Mouse (Mus musculus) embryonic fibroblast, embryonic 13.5 days (primary cell): ENCODE data around the gene Zfp719. TPM values are rescaled to one million over a fixed set of nuclear protein-coding genes. Genes with fewer than 3 reads are reported as not detected.

Experiments used
- H3K27ac ChIP-seq: 2 replicates; pipeline ENCODE4 v1.5.1; 2012; ENCODE audit warnings: low read length, control low read depth, inconsistent platforms; ENCODE audit not compliant: insufficient read depth
- H3K4me1 ChIP-seq: 2 replicates; pipeline ENCODE4 v1.6.1; 2011; ENCODE audit warnings: low read length; ENCODE audit not compliant: control insufficient read depth, insufficient read depth
- H3K4me3 ChIP-seq: 2 replicates; pipeline ENCODE4 v1.5.1; 2011; ENCODE audit warnings: mild to moderate bottlenecking, control low read depth, low read length; ENCODE audit not compliant: insufficient read depth
- CTCF ChIP-seq: IDR thresholded peaks from 2 replicates; pipeline ENCODE4 v1.5.1; 2011; ENCODE audit warnings: mild to moderate bottlenecking, control low read depth, low read length, moderate library complexity, borderline replicate concordance; ENCODE audit not compliant: insufficient read depth
- POLR2A ChIP-seq: IDR thresholded peaks from 2 replicates; pipeline ENCODE4 v1.6.1; 2011; ENCODE audit warnings: low read depth, mild to moderate bottlenecking, control low read depth, low read length, moderate library complexity
- polyA plus RNA-seq: library from polyadenylated mRNA; stranded (reverse); fragments of >200 nt; gene quantifications from 2 replicates; pipeline ENCODE4 v1.2.4, GENCODE M21; 2011; ENCODE audit warnings: low read depth; ENCODE audit not compliant: missing spikeins, insufficient read length

The Zfp719 gene
- polyA plus RNA-seq, 1 experiment: 24.2 TPM

DNA sequence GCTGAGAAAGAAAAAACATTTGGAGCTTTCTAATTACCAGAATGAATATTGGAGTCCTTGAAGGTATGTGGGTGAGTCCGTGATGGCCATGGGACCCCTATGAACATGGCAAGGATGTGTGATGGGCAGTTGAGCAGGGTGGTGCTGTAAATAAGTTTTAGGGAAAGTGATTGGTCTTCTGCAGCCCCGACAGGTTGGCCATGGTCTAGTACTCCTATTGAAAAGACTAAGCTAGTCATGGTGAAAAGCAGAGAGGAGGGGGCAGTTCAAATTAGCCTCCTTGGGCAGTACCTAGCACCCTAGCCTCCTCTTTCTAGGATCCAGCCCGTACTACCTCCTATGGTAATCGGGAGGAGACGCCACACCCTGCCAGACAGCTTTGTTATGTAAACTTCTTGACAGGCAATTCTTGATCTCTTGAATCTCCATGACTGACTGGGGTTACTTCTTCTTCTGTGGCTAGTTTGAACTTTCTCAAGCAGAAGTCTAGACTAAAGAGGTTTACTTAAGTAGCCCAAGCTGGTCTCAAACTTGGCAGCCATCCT is 28.4 kb downstream of the Zfp719 start:
- Histone ChIP-seq H3K4me1 (no peaks in the 10 kb centered on the region), H3K4me3 (no peak overlapping the region), H3K27ac (no peak overlapping the region)
- TF ChIP-seq CTCF (no peak), POLR2A (no peak)

- no peak overlapping the region for H3K4me3 ChIP-seq
- TF ChIP-seq CTCF (no peak), POLR2A (no peak)
- H3K27ac ChIP-seq: no peak overlapping the region
- no peaks in the 10 kb centered on the region for H3K4me1 ChIP-seq
Measured at GRCm38 (mm10) chr7:43608316-43608824, 29.0 kb downstream of the Zfp719 start.

DNA sequence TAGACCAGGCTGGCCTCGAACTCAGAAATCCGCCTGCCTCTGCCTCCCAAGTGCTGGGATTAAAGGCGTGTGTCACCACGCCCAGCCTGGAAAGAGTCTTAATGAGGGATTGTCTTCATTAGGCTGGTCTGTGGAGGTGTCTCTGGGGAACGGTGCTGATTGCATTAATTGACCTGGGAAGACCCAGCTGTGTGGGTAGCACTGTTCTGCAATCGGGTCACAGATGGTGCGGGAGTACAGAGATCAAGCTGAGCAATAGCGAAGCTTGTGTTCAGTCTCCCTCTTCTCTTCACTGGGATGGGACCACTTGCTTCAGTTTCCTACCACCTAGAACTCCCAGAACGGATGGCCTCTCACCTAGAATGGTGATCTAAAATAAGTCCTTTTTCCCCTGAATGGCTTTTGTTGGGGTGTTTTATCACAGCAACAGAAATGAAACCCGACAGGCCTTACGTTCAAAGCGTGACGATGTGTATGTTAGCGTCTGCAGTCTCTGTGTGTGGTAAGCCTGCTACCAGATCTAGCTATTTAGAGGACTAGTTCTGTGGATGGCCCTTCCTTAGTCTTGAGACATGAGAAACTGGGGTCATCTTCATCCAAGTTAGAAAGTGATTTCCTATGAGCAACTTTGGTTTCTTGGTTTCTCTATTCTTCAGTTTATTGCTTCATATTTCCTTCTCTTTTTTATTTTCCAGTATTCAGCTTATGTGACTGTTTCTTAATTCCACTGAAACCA is 34.6 kb downstream of the Zfp719 start:
- Histone ChIP-seq H3K27ac (no peak overlapping the region), H3K4me1 (no peaks in the 10 kb centered on the region), H3K4me3 (no peak overlapping the region)
- no peak for TF ChIP-seq POLR2A
- TF ChIP-seq CTCF: no peak

GRCm38 (mm10) chr7:43622927-43623326 is 43.5 kb downstream of the Zfp719 start:
- Histone ChIP-seq H3K27ac (no peak overlapping the region), H3K4me1 (no peaks in the 10 kb centered on the region), H3K4me3 (no peak overlapping the region)
- TF ChIP-seq POLR2A (no peak), CTCF (no peak)

DNA sequence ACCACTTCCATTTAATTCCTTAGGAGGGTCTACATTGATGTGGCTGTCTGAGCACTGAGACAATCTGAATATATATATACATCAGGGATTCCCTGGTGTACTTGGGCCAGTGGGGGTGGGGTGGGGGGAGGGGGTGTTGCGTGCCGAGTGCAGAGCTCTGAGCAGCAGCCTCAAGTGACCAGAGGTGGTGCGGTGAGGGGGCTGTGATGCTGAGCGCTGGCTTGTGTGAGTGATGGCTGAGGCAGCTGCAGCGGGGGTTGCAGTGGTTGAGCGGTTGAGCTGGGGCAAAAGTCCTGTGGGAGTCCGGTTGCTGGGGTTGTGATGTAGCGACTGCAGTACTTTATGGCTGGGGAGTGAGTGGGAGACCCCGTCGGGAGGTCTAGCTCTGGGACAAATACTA is 44.4 kb downstream of the Zfp719 start:
- TF ChIP-seq CTCF (no peak), POLR2A (no peak)
- Histone ChIP-seq H3K4me1 (no peaks in the 10 kb centered on the region), H3K27ac (no peak overlapping the region), H3K4me3 (no peak overlapping the region)

- H3K27ac ChIP-seq: no peak overlapping the region
- H3K4me3 ChIP-seq: no peak overlapping the region
- no peaks in the 10 kb centered on the region for H3K4me1 ChIP-seq
- TF ChIP-seq POLR2A: no peak
- TF ChIP-seq CTCF: no peak
Measured at GRCm38 (mm10) chr7:43625065-43625464, 45.7 kb downstream of the Zfp719 start.

GRCm38 (mm10) chr7:43625794-43626422 is 46.5 kb downstream of the Zfp719 start:
- no peak overlapping the region for H3K4me3 ChIP-seq
- H3K4me1 ChIP-seq: no peaks in the 10 kb centered on the region
- no peak overlapping the region for H3K27ac ChIP-seq
- no peak for TF ChIP-seq CTCF
- no peak for TF ChIP-seq POLR2A

GRCm38 (mm10) chr7:43633940-43634339 is 54.5 kb downstream of the Zfp719 start:
- H3K4me3 ChIP-seq: no peak overlapping the region
- H3K27ac ChIP-seq: no peak overlapping the region
- no peaks in the 10 kb centered on the region for H3K4me1 ChIP-seq
- TF ChIP-seq CTCF (no peak), POLR2A (no peak)

GRCm38 (mm10) chr7:43634500-43634899 is 55.1 kb downstream of the Zfp719 start, which contains the start of gene Ceacam18:
Ceacam18 (plus strand) TSS chr7:43634707.
- no peaks in the 10 kb centered on the region for H3K4me1 ChIP-seq
- H3K27ac ChIP-seq: no peak within 1 kb of the TSS
- H3K4me3 ChIP-seq: no peak within 1 kb of the TSS
- no peak for TF ChIP-seq CTCF

GRCm38 (mm10) chr7:43636194-43636593 is 56.8 kb downstream of the Zfp719 start:
- TF ChIP-seq CTCF: no peak
- no peak for TF ChIP-seq POLR2A
- Histone ChIP-seq H3K4me3 (no peak overlapping the region), H3K27ac (no peak overlapping the region), H3K4me1 (no peaks in the 10 kb centered on the region)
